Mouse (Mus musculus) thymus, adult 2 months (tissue): ENCODE results near the gene Ganc.

Experiments used
- CTCF ChIP-seq: fragments of 200-500 bp; IDR thresholded peaks from 2 replicates; pipeline ENCODE4 v1.5.1; 2012; ENCODE audit warnings: mild to moderate bottlenecking, control low read depth, low read length, moderate library complexity, borderline replicate concordance; ENCODE audit not compliant: control insufficient read depth, poor library complexity, insufficient read depth; ENCODE audit errors: extremely low read depth
- POLR2A ChIP-seq: fragments of 200-500 bp; IDR thresholded peaks from 2 replicates; pipeline ENCODE4 v1.6.1; 2012; ENCODE audit warnings: mild to moderate bottlenecking, low read length, control low read depth, moderate library complexity; ENCODE audit not compliant: control insufficient read depth, poor library complexity, insufficient read depth; ENCODE audit errors: extremely low read depth

DNA sequence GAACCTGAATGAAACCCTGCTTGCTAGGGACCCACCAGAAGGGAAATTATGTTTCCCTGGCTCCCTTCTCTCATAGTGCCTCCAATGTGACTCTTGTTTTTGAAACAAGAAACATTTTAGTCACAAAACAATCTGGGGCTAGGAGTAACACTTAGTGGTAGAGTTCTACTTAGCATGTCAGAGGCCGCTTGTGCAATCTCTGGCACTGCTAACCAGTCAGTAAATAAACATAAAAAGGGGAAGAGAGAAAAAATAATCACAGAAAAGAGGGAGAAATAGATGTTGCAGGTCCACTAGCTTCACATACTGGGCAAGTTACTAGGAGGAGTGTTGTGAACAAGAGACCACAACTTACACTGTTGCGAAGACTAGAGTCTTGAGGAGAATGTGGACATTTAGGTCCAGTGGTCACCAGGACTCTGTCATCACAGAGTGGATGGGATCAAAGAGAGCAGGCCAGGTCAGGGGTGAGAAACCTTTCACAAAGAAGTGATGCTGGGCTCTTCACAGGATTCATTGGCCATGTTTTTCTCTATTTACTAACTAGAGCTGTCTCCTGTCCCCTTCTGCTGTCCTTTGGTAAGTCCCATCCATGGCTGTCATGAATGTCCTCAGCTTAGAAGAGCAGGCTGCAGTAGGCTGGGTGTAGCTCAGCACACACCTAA lies 61.2 kb downstream of the Ganc start:
- TF ChIP-seq POLR2A = no peak
- TF ChIP-seq CTCF = no peak
